Mouse (Mus musculus) heart, postnatal 4 days (tissue): ENCODE results near the gene Dgka. TPM values are rescaled to one million over a fixed set of nuclear protein-coding genes. Genes with fewer than 3 reads are reported as not detected.

Source experiments
- total RNA-seq, 2 experiments: library from RNA; stranded (reverse); gene quantifications; 2 replicates each; pipeline ENCODE4 v1.2.3; 2021

The Dgka gene
- total RNA-seq, 2 experiments from 2014 or later: 5.3 to 6.5 TPM

Other genes with a start within 250 kb of the Dgka start
- 1 to 10 TPM; 3.7 TPM for gene Myl6b, start 246.2 kb downstream of the Dgka start, total RNA-seq
- gene Esyt1, start 219.0 kb downstream of the Dgka start, total RNA-seq: 10 to 100 TPM; 28.4 to 31.3 TPM
- 1 to 10 TPM; 6.9 to 8.3 TPM for gene Zc3h10, start 197.1 kb downstream of the Dgka start, total RNA-seq
- 1,000 to 10,000 TPM; 2,410 to 2,531 TPM for gene Rpl41, start 195.6 kb downstream of the Dgka start, total RNA-seq
- gene Pa2g4, start 178.9 kb downstream of the Dgka start, total RNA-seq: 10 to 100 TPM; 81.9 to 82.5 TPM
- 1 to 10 TPM; 7.1 to 8.2 TPM for gene Erbb3, start 155.2 kb downstream of the Dgka start, total RNA-seq
- gene Rps26, start 118.1 kb downstream of the Dgka start, total RNA-seq: 100 to 1,000 TPM; 505 to 516 TPM
- 1 to 10 TPM; 1.7 to 2.4 TPM for gene Ikzf4, start 98.9 kb downstream of the Dgka start, total RNA-seq
- 10 to 100 TPM; 11.6 to 12.1 TPM for gene Suox, start 70.8 kb downstream of the Dgka start, total RNA-seq
- 10 to 100 TPM; 65.1 to 66.3 TPM for gene Rab5b, start 48.6 kb downstream of the Dgka start, total RNA-seq
- gene Pmel, start 40.7 kb downstream of the Dgka start, total RNA-seq: 1 to 10 TPM; 1.3 to 1.8 TPM
- gene Cdk2, start 39.8 kb downstream of the Dgka start, total RNA-seq: 10 to 100 TPM; 59.2 to 63.1 TPM
- 10 to 100 TPM; 20.3 to 21.9 TPM for gene Pym1, start 3.0 kb upstream of the Dgka start, total RNA-seq
- 1 to 10 TPM; 2.3 to 2.9 TPM for gene Mmp19, start 46.1 kb upstream of the Dgka start, total RNA-seq
- 10 to 100 TPM; 45.0 to 48.0 TPM for gene Dnajc14, start 59.2 kb upstream of the Dgka start, total RNA-seq
- 10 to 100 TPM; 12.8 to 15.4 TPM for gene Tmem198b, start 59.5 kb upstream of the Dgka start, total RNA-seq
- 10 to 100 TPM; 56.1 to 57.3 TPM for gene Sarnp, start 72.5 kb upstream of the Dgka start, total RNA-seq
- 10 to 100 TPM in 1 of 2 experiments, 1 to 10 TPM in 1; 9.5 to 10.1 TPM for gene Ormdl2, start 76.8 kb upstream of the Dgka start, total RNA-seq
- gene Gdf11, start 146.9 kb upstream of the Dgka start, total RNA-seq: 1 to 10 TPM; 3.8 to 4.1 TPM
- gene Cd63, start 156.1 kb upstream of the Dgka start, total RNA-seq: 100 to 1,000 TPM; 216 to 226 TPM
- 1 to 10 TPM; 5.3 to 5.6 TPM for gene Rdh5, start 178.0 kb upstream of the Dgka start, total RNA-seq
- gene Bloc1s1, start 179.2 kb upstream of the Dgka start, total RNA-seq: 100 to 1,000 TPM; 152 to 180 TPM
- gene Itga7, start 189.0 kb upstream of the Dgka start, total RNA-seq: 10 to 100 TPM; 69.6 to 78.5 TPM
- gene Mettl7b, start 216.1 kb upstream of the Dgka start, total RNA-seq: under 1 TPM in 1 of 2 experiments, not detected in 1; 0.21 TPM
- not detected for gene Olfr9, start 244.6 kb upstream of the Dgka start, total RNA-seq